Mouse (Mus musculus) lung, postnatal 0 days (tissue): ENCODE measurements around the gene Cmtm3. TPM values are rescaled to one million over a fixed set of nuclear protein-coding genes. Genes with fewer than 3 reads are reported as not detected.

Experiments
- ATAC-seq: fragments of 200-750 bp; cut with Nextera tagmentation; 2 replicates; pipeline ENCODE4 v1.8.0; 2017; ENCODE audit warnings: moderate library complexity
- DNase-seq: peaks from one replicate; pipeline ENCODE4 v3.0.0-alpha.2; 2016; ENCODE audit warnings: low spot score
- H3K27ac ChIP-seq: fragments of 300-500 bp; sonication (generic); 2 replicates; pipeline ENCODE4 v1.5.1; 2014; ENCODE audit warnings: antibody characterized with exemption, mild to moderate bottlenecking, low read length, mixed read lengths
- H3K27me3 ChIP-seq: fragments of 300-500 bp; sonication (generic); replicated peaks from 2 replicates; pipeline ENCODE4 v1.6.1; 2014; ENCODE audit warnings: low read length, mixed read lengths; ENCODE audit not compliant: insufficient read depth
- H3K36me3 ChIP-seq: fragments of 300-500 bp; sonication (generic); 2 replicates; pipeline ENCODE4 v1.6.1; 2014; ENCODE audit warnings: low read length, mixed read lengths; ENCODE audit not compliant: insufficient read depth
- H3K4me1 ChIP-seq: fragments of 300-500 bp; sonication (generic); 2 replicates; pipeline ENCODE4 v1.6.1; 2014; ENCODE audit warnings: antibody characterized with exemption, low read depth, low read length, mixed read lengths; ENCODE audit not compliant: insufficient read depth
- H3K4me2 ChIP-seq: fragments of 300-500 bp; sonication (generic); replicated peaks from 2 replicates; pipeline ENCODE4 v1.6.1; 2014; ENCODE audit warnings: low read depth, mild to moderate bottlenecking, low read length, moderate library complexity, mixed read lengths
- H3K4me3 ChIP-seq: fragments of 300-500 bp; sonication (generic); 2 replicates; pipeline ENCODE4 v1.5.1; 2014; ENCODE audit warnings: low read depth, low read length
- H3K9ac ChIP-seq: fragments of 300-500 bp; sonication (generic); replicated peaks from 2 replicates; pipeline ENCODE4 v1.6.1; 2014; ENCODE audit warnings: low read depth, mild to moderate bottlenecking
- H3K9me3 ChIP-seq: fragments of 300-500 bp; sonication (generic); 2 replicates; pipeline ENCODE4 v1.6.1; 2016; ENCODE audit warnings: low read length, mixed read lengths
- CTCF ChIP-seq: IDR thresholded peaks from 2 replicates; pipeline ENCODE4 v1.5.1; 2016; ENCODE audit warnings: antibody characterized with exemption, mild to moderate bottlenecking
- EP300 ChIP-seq: IDR thresholded peaks from 2 replicates; pipeline ENCODE4 v1.6.1; 2016; ENCODE audit warnings: antibody characterized with exemption, mild to moderate bottlenecking, control low read depth
- WGBS: fragments of 180-500 bp; shearing (Covaris S2); extraction: QIAGEN DNeasy Blood & Tissue Kit; methylation state at CpG from one replicate; pipeline ENCODE4 v1.1.7; 2014; 5-methylcytosine and 5-hydroxymethylcytosine counted together
- polyA plus RNA-seq: library from polyadenylated mRNA; unstranded; fragments of >200 nt; fragmentation: Nextera tagmentation; extraction: Ambion mirVana; gene quantifications from 2 replicates; pipeline ENCODE4 v1.2.1, GENCODE M21; 2015

Gene Cmtm3
- polyA plus RNA-seq, 1 experiment from 2014 or later, result 98.3 TPM

- ATAC-seq (peak; percentile 82), DNase-seq (peak; percentile 83)
- 53% methylated on average over 2 of the region's 2 CpGs for WGBS
- no peaks in the 10 kb centered on the region for H3K27me3 ChIP-seq
- peaks cover 8% of the 10 kb centered on the region for H3K4me1 ChIP-seq
- no peak overlapping the region for H3K27ac ChIP-seq
- no peak for TF ChIP-seq CTCF
- no peak for TF ChIP-seq EP300
- H3K4me3 ChIP-seq, result no peak overlapping the region
- no peak overlapping the region for H3K4me2 ChIP-seq
- H3K9me3 ChIP-seq, result no peaks in the 10 kb centered on the region
- H3K9ac ChIP-seq, result no peak overlapping the region
- H3K36me3 ChIP-seq, result no peaks in the 10 kb centered on the region
Measured at GRCm38 (mm10) chr8:104387980-104388379, 48.8 kb downstream of the Cmtm3 start.

GRCm38 (mm10) chr8:104390245-104390644, 51.0 kb downstream of the Cmtm3 start:
- Histone ChIP-seq H3K4me1 (no peaks in the 10 kb centered on the region; the same call in none of the 2 replicates), H3K27me3 (no peaks in the 10 kb centered on the region), H3K9ac (no peak overlapping the region), H3K9me3 (no peaks in the 10 kb centered on the region), H3K27ac (no peak overlapping the region), H3K4me2 (no peak overlapping the region), H3K36me3 (no peaks in the 10 kb centered on the region), H3K4me3 (no peak overlapping the region)
- TF ChIP-seq EP300, result no peak
- TF ChIP-seq CTCF, result no peak
- WGBS, result 68% methylated on average over 8 of the region's 8 CpGs
- no peak for DNase-seq
- no peak for ATAC-seq

- H3K27ac ChIP-seq, result no peak overlapping the region
Measured at GRCm38 (mm10) chr8:104393139-104393538, 53.9 kb downstream of the Cmtm3 start.

GRCm38 (mm10) chr8:104393767-104394166, 54.6 kb downstream of the Cmtm3 start:
- ATAC-seq (peak; percentile 86), DNase-seq (peak; percentile 85)
- WGBS, result 48% methylated on average over 6 of the region's 6 CpGs
- Histone ChIP-seq H3K36me3 (no peaks in the 10 kb centered on the region), H3K9me3 (no peaks in the 10 kb centered on the region), H3K27me3 (no peaks in the 10 kb centered on the region), H3K4me2 (peak overlapping the region; percentile 99; the same call in 1 of the 2 replicates), H3K9ac (no peak overlapping the region), H3K4me1 (no peaks in the 10 kb centered on the region; the same call in 1 of the 2 replicates), H3K27ac (0 out of 2 replicates have a peak overlapping the region, but pooled peaks have one; percentile 38), H3K4me3 (0 out of 2 replicates have a peak overlapping the region, but pooled peaks have one; percentile 72)
- TF ChIP-seq CTCF (no peak; the same call in 1 of the 2 replicates), EP300 (peak; percentile 70)

More at GRCm38 (mm10) chr8:104393139-104393538, 53.9 kb downstream of the Cmtm3 start:
- DNase-seq (no peak), ATAC-seq (no peak)
- Histone ChIP-seq H3K4me3 (no peak overlapping the region), H3K9ac (no peak overlapping the region), H3K4me1 (no peaks in the 10 kb centered on the region; the same call in 1 of the 2 replicates), H3K4me2 (no peak overlapping the region), H3K9me3 (no peaks in the 10 kb centered on the region), H3K27me3 (no peaks in the 10 kb centered on the region), H3K36me3 (no peaks in the 10 kb centered on the region)
- 79% methylated on average over 6 of the region's 7 CpGs for WGBS
- no peak for TF ChIP-seq CTCF
- no peak for TF ChIP-seq EP300

GRCm38 (mm10) chr8:104394801-104395702, 55.8 kb downstream of the Cmtm3 start:
- no peak for DNase-seq
- peak; percentile 66 for ATAC-seq
- WGBS, result under 1% methylated on average over 60 of the region's 82 CpGs
- Histone ChIP-seq H3K9me3 (no peaks in the 10 kb centered on the region), H3K27ac (peak overlapping the region; percentile 84), H3K36me3 (no peaks in the 10 kb centered on the region), H3K27me3 (no peaks in the 10 kb centered on the region), H3K9ac (peak overlapping the region; percentile 65), H3K4me3 (peak overlapping the region; percentile 72), H3K4me1 (no peaks in the 10 kb centered on the region; the same call in 1 of the 2 replicates), H3K4me2 (peak overlapping the region; percentile 99)
- no peak for TF ChIP-seq EP300
- TF ChIP-seq CTCF, result no peak; the same call in 1 of the 2 replicates

- Histone ChIP-seq H3K4me1 (no peaks in the 10 kb centered on the region; the same call in 1 of the 2 replicates), H3K36me3 (no peaks in the 10 kb centered on the region), H3K9me3 (no peaks in the 10 kb centered on the region), H3K27ac (peak within 1 kb of the TSS; percentile 84), H3K9ac (peak within 1 kb of the TSS; percentile 65), H3K27me3 (no peaks in the 10 kb centered on the region), H3K4me2 (peak within 1 kb of the TSS; percentile 99), H3K4me3 (peak within 1 kb of the TSS; percentile 72)
- ATAC-seq (peak; percentile 83), DNase-seq (peak; percentile 84)
- WGBS, result 2% methylated on average over 12 of the region's 54 CpGs
- no peak for TF ChIP-seq CTCF
- no peak for TF ChIP-seq EP300
Measured at GRCm38 (mm10) chr8:104395703-104396357, 56.6 kb downstream of the Cmtm3 start, which contains the start of gene Cmtm4. Gene Cmtm4 (minus strand): TSS chr8:104395807.

Other genes with a start within 250 kb of the Cmtm3 start
- 99.0 and 100 TPM in 2 replicates for gene Cdh5, start 237.8 kb upstream of the Cmtm3 start, polyA plus RNA-seq
- 0.14 and 0.47 TPM in 2 replicates for gene Bean1, start 169.0 kb upstream of the Cmtm3 start, polyA plus RNA-seq
- 16.8 and 17.7 TPM in 2 replicates for gene Tk2, start 90.9 kb upstream of the Cmtm3 start, polyA plus RNA-seq
- gene Cklf, start 88.5 kb upstream of the Cmtm3 start, polyA plus RNA-seq, result 29.2 and 33.2 TPM in 2 replicates
- not detected in 2 replicates for gene Cmtm2a, start 46.2 kb upstream of the Cmtm3 start, polyA plus RNA-seq
- gene Gm45711, start 29.3 kb upstream of the Cmtm3 start, polyA plus RNA-seq, result not detected in 2 replicates
- not detected in 2 replicates for gene Cmtm1, start 29.3 kb upstream of the Cmtm3 start, polyA plus RNA-seq
- gene Gm11020, start 17.8 kb upstream of the Cmtm3 start, polyA plus RNA-seq, result not detected in 2 replicates
- not detected in 2 replicates for gene Cmtm2b, start 17.2 kb upstream of the Cmtm3 start, polyA plus RNA-seq
- 3.5 TPM in 2 replicates for gene Cmtm4, start 56.4 kb downstream of the Cmtm3 start, polyA plus RNA-seq
- gene Dync1li2, start 103.6 kb downstream of the Cmtm3 start, polyA plus RNA-seq, result 39.4 and 44.9 TPM in 2 replicates
- gene Terb1, start 170.5 kb downstream of the Cmtm3 start, polyA plus RNA-seq, result 0.14 and 0.27 TPM in 2 replicates
- 57.9 and 58.9 TPM in 2 replicates for gene Nae1, start 195.2 kb downstream of the Cmtm3 start, polyA plus RNA-seq
- gene Car7, start 195.3 kb downstream of the Cmtm3 start, polyA plus RNA-seq, result 0.84 and 0.87 TPM in 2 replicates